Comparison of ENCODE assay signal across 12 mouse cellular contexts in genomic region chr4:71839134-71839802, GRCm38 (mm10).
DNase-seq lines count a peak whose midpoint lies in the region; ATAC-seq and TF ChIP-seq lines count a peak whose summit lies in the region.
"Had no signal": no experiment of that assay in that cellular context is flagged by ENCODE, and none has a peak within 500 bp of the region (broad histone marks: within the 10 kb centered on the region; RNA-seq: fewer than 3 reads in every experiment).

No protein-coding gene starts in this region.

- 0 out of 2 replicates have a peak, but pooled peaks have one; percentile 44 for ATAC-seq in hindbrain, embryonic 16.5 days
- ATAC-seq in hindbrain, embryonic 14.5 days (ENCODE audit: low FRiP score): no peak
- ATAC-seq in limb, embryonic 15.5 days (ENCODE audit: insufficient number of reproducible peaks, low FRiP score, low TSS enrichment, low read depth): peak; percentile 67; the same call in 1 of the 2 replicates
- ATAC-seq: activated CD4-positive, CD25-positive, alpha-beta regulatory T cell, adult 4 months had no signal

- no peak for DNase-seq in hindbrain, embryonic 14.5 days (ENCODE audit: low spot score)
- peak; percentile 31 for DNase-seq in brain, embryonic 14.5 days (ENCODE audit: low read depth)
- DNase-seq in kidney, adult 18-20 months: peak; percentile 13
- no peak for DNase-seq in adrenal gland, postnatal 14 days
- no peak for DNase-seq in layer of hippocampus, adult 9-10 months (ENCODE audit: low spot score)
- DNase-seq: cerebellum, adult 11 months; right cerebral cortex, postnatal 25 days; thymus, adult 2 months had no signal

- H3K27me3 ChIP-seq in hindbrain, embryonic 16.5 days (replicated peaks; ENCODE audit: control insufficient read depth, insufficient read depth, low read length): no peaks in the 10 kb centered on the region
- no peaks in the 10 kb centered on the region for H3K27me3 ChIP-seq in hindbrain, embryonic 14.5 days (ENCODE audit: control insufficient read depth, insufficient read depth, low read length)
- H3K27me3 ChIP-seq in limb, embryonic 15.5 days: no peaks in the 10 kb centered on the region
- H3K27me3 ChIP-seq: hindbrain, embryonic 12.5 days had no signal

- no peaks in the 10 kb centered on the region for H3K36me3 ChIP-seq in hindbrain, embryonic 16.5 days (ENCODE audit: control insufficient read depth, insufficient read depth, low read length)
- no peaks in the 10 kb centered on the region for H3K36me3 ChIP-seq in hindbrain, embryonic 14.5 days (replicated peaks; ENCODE audit: control insufficient read depth, insufficient read depth)
- no peaks in the 10 kb centered on the region for H3K36me3 ChIP-seq in limb, embryonic 15.5 days
- H3K36me3 ChIP-seq: hindbrain, embryonic 12.5 days had no signal

- no peak overlapping the region for H3K4me3 ChIP-seq in hindbrain, embryonic 16.5 days (ENCODE audit: low read length)
- H3K4me3 ChIP-seq in hindbrain, embryonic 14.5 days (replicated peaks; ENCODE audit: low read length): no peak overlapping the region
- no peak overlapping the region for H3K4me3 ChIP-seq in limb, embryonic 15.5 days
- H3K4me3 ChIP-seq: hindbrain, embryonic 12.5 days had no signal

- no peak overlapping the region for H3K27ac ChIP-seq in hindbrain, embryonic 16.5 days (ENCODE audit: low read depth, low read length)
- H3K27ac ChIP-seq in hindbrain, embryonic 14.5 days: no peak overlapping the region
- H3K27ac ChIP-seq in limb, embryonic 15.5 days: peak overlapping the region; percentile 22; the same call in 1 of the 2 replicates
- H3K27ac ChIP-seq: hindbrain, embryonic 12.5 days had no signal

- H3K9ac ChIP-seq in hindbrain, embryonic 16.5 days (ENCODE audit: low read depth, low read length): no peak overlapping the region
- no peak overlapping the region for H3K9ac ChIP-seq in hindbrain, embryonic 14.5 days
- no peak overlapping the region for H3K9ac ChIP-seq in limb, embryonic 15.5 days
- H3K9ac ChIP-seq: hindbrain, embryonic 12.5 days had no signal

- WGBS in hindbrain, embryonic 16.5 days: 60% methylated on average over 3 of the region's 3 CpGs
- WGBS in hindbrain, embryonic 14.5 days: 74% methylated on average over 3 of the region's 3 CpGs
- WGBS in limb, embryonic 15.5 days: 41% methylated on average over 3 of the region's 3 CpGs

- H3K4me2 ChIP-seq in hindbrain, embryonic 16.5 days (ENCODE audit: low read length): no peak overlapping the region
- no peak overlapping the region for H3K4me2 ChIP-seq in hindbrain, embryonic 14.5 days (replicated peaks)
- no peak overlapping the region for H3K4me2 ChIP-seq in limb, embryonic 15.5 days
- H3K4me2 ChIP-seq: hindbrain, embryonic 12.5 days had no signal

- no peak for TF ChIP-seq CTCF in brain, embryonic 14.5 days (IDR thresholded peaks at IDR 0.05; ENCODE audit: borderline replicate concordance, extremely low read depth, insufficient read depth, insufficient read length)

- H3K4me1 ChIP-seq in hindbrain, embryonic 16.5 days (ENCODE audit: control insufficient read depth, insufficient read depth, low read depth, low read length): no peaks in the 10 kb centered on the region
- H3K4me1 ChIP-seq in hindbrain, embryonic 14.5 days (replicated peaks; ENCODE audit: control insufficient read depth, insufficient read depth, low read length): peaks cover 20% of the 10 kb centered on the region
- H3K4me1 ChIP-seq in limb, embryonic 15.5 days: no peaks in the 10 kb centered on the region

- TF ChIP-seq POLR2A in brain, embryonic 14.5 days (IDR thresholded peaks at IDR 0.05; ENCODE audit: borderline replicate concordance, extremely low read depth, insufficient read depth, insufficient read length, poor library complexity, severe bottlenecking): no peak

- H3K9me3 ChIP-seq in hindbrain, embryonic 16.5 days (ENCODE audit: control insufficient read depth, low read length): no peaks in the 10 kb centered on the region
- H3K9me3 ChIP-seq in hindbrain, embryonic 14.5 days (ENCODE audit: control insufficient read depth, low read length): no peaks in the 10 kb centered on the region
- H3K9me3 ChIP-seq in limb, embryonic 15.5 days: no peaks in the 10 kb centered on the region
- H3K9me3 ChIP-seq: hindbrain, embryonic 12.5 days had no signal

Comparison
In these comparisons a context has a peak if more than half of its experiments do, and no peak if none do; other contexts are left out.
1. DNase-seq: peak in brain, embryonic 14.5 days (single experiment) and kidney, adult 18-20 months (single experiment); none in hindbrain, embryonic 14.5 days (single experiment), adrenal gland, postnatal 14 days (single experiment) and layer of hippocampus, adult 9-10 months (single experiment).